Mouse (Mus musculus) hindbrain, embryonic 16.5 days (tissue): Measurements from ENCODE around the gene Rptor. TPM values are rescaled to one million over a fixed set of nuclear protein-coding genes. Genes with fewer than 3 reads are reported as not detected.
A peak's percentile ranks its signal among the peaks of the same experiment; 100 is the strongest.

Experiments used
- ATAC-seq: fragments of 200-750 bp; cut with Nextera tagmentation; 2 replicates; pipeline ENCODE4 v1.8.0; 2017; ENCODE audit warnings: moderate TSS enrichment, moderate library complexity
- H3K27ac ChIP-seq: fragments of 300-500 bp; sonication (generic); 2 replicates; pipeline ENCODE4 v1.5.1; 2014; ENCODE audit warnings: low read depth, mild to moderate bottlenecking, control low read depth, low read length, moderate library complexity
- H3K27me3 ChIP-seq: fragments of 300-500 bp; sonication (generic); replicated peaks from 2 replicates; pipeline ENCODE4 v1.6.1; 2014; ENCODE audit warnings: low read length; ENCODE audit not compliant: control insufficient read depth, insufficient read depth
- H3K36me3 ChIP-seq: fragments of 300-500 bp; sonication (generic); 2 replicates; pipeline ENCODE4 v1.6.1; 2014; ENCODE audit warnings: mild to moderate bottlenecking, low read length, moderate library complexity, mixed read lengths; ENCODE audit not compliant: control insufficient read depth, insufficient read depth
- H3K4me1 ChIP-seq: fragments of 300-500 bp; sonication (generic); 2 replicates; pipeline ENCODE4 v1.6.1; 2014; ENCODE audit warnings: low read depth, low read length; ENCODE audit not compliant: control insufficient read depth, insufficient read depth
- H3K4me2 ChIP-seq: fragments of 300-500 bp; sonication (generic); 2 replicates; pipeline ENCODE4 v1.6.1; 2014; ENCODE audit warnings: mild to moderate bottlenecking, low read length, control low read depth, moderate library complexity
- H3K4me3 ChIP-seq: fragments of 300-500 bp; sonication (generic); 2 replicates; pipeline ENCODE4 v1.5.1; 2014; ENCODE audit warnings: mild to moderate bottlenecking, low read length, control low read depth, moderate library complexity
- H3K9ac ChIP-seq: fragments of 300-500 bp; sonication (generic); 2 replicates; pipeline ENCODE4 v1.6.1; 2014; ENCODE audit warnings: low read depth, mild to moderate bottlenecking, control low read depth, low read length, moderate library complexity
- H3K9me3 ChIP-seq: fragments of 300-500 bp; sonication (generic); 2 replicates; pipeline ENCODE4 v1.6.1; 2014; ENCODE audit warnings: mild to moderate bottlenecking, low read length, moderate library complexity; ENCODE audit not compliant: control insufficient read depth
- WGBS: fragments of 180-500 bp; shearing (Covaris S2); extraction: QIAGEN DNeasy Blood & Tissue Kit; methylation state at CpG from one replicate; pipeline ENCODE4 v1.1.7; 2014; 5-methylcytosine and 5-hydroxymethylcytosine counted together
- polyA plus RNA-seq: library from polyadenylated mRNA; unstranded; fragments of >200 nt; fragmentation: Nextera tagmentation; extraction: Ambion mirVana; gene quantifications from 2 replicates; pipeline ENCODE4 v1.2.1, GENCODE M21; 2015

Gene Rptor
- polyA plus RNA-seq, 1 experiment from 2014 or later: 8.5 TPM

DNA sequence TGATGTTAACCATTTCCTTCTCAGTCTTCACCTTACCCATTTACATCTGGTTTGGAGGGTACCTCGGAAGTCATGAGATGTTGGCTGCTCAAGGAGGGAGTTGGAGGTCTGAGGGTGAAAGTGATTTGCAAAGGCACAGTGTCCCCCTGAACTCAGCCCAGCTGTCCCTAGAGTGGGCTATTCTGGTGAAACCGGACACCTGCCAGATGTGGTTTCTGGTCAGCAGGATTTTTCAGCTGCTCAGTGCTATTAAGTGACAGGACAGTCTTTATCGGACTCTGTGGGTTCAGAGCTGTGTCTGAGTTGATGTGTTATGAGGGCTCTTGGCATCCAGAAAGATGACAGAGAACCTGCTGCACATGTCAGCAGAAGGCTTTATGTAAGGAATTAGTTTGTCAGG, 18.6 kb downstream of the Rptor start:
- Histone ChIP-seq H3K4me1 (peaks cover 6% of the 10 kb centered on the region), H3K9me3 (no peaks in the 10 kb centered on the region), H3K27ac (no peak overlapping the region), H3K27me3 (no peaks in the 10 kb centered on the region), H3K36me3 (no peaks in the 10 kb centered on the region), H3K9ac (no peak overlapping the region), H3K4me3 (no peak overlapping the region), H3K4me2 (no peak overlapping the region)
- no peak for ATAC-seq
- 83% methylated on average over 3 of the region's 3 CpGs for WGBS

DNA sequence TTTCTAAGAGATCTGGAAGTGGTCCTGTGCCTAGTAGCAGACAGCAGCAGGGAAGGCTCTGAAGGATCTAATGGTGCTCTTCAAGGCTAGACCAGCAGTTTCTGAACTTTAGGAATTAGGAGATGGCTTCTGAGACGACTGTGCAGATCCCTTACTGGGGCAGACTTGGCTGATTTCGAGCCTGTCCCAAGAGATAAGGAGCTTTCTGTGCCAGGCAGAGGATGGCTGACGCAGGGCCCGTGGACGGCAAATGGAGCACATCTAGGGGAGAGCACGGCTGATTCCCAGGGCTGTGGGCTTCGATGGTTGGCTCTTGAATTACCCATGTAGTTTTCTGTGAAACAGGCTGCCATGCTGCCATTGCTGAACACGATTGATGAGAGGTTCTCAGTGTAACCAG, 21.1 kb downstream of the Rptor start:
- Histone ChIP-seq H3K9ac (0 out of 2 replicates have a peak overlapping the region, but pooled peaks have one; percentile 6), H3K4me3 (no peak overlapping the region), H3K4me2 (no peak overlapping the region), H3K36me3 (no peaks in the 10 kb centered on the region), H3K4me1 (peaks cover 6% of the 10 kb centered on the region), H3K9me3 (no peaks in the 10 kb centered on the region), H3K27ac (no peak overlapping the region), H3K27me3 (no peaks in the 10 kb centered on the region)
- no peak for ATAC-seq
- 84% methylated on average over 8 of the region's 8 CpGs for WGBS

GRCm38 (mm10) chr11:119624401-119624800, 21.7 kb downstream of the Rptor start:
- ATAC-seq: no peak
- Histone ChIP-seq H3K4me3 (no peak overlapping the region), H3K36me3 (no peaks in the 10 kb centered on the region), H3K27ac (no peak overlapping the region), H3K4me2 (no peak overlapping the region), H3K9ac (no peak overlapping the region), H3K4me1 (peaks cover 6% of the 10 kb centered on the region), H3K27me3 (no peaks in the 10 kb centered on the region), H3K9me3 (no peaks in the 10 kb centered on the region)
- WGBS: 78% methylated on average over 4 of the region's 4 CpGs

DNA sequence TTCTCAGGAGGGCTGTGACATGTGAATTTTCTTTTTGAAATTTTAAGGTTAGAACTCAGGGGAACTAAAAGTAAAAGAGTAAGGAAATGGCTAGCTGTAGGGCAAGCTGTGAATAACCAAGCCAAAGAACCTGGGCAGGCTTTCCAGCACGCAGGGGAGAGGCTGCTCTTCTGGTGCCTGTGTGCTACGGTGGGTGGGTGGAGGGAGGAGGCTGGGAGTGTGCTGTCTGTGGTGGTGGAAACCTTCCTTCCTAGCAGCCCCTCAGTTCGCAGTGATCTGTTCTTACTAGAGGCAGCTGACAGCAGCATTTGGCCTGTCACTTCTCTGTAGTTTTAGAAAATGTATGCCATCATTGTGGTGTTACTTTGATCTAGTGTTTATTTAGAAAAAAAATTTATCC, 22.2 kb downstream of the Rptor start:
- 52% methylated on average over 3 of the region's 3 CpGs for WGBS
- H3K4me3 ChIP-seq: no peak overlapping the region
- H3K36me3 ChIP-seq: no peaks in the 10 kb centered on the region
- no peak overlapping the region for H3K27ac ChIP-seq
- H3K4me2 ChIP-seq: no peak overlapping the region
- no peak overlapping the region for H3K9ac ChIP-seq
- ATAC-seq: no peak
- peaks cover 11% of the 10 kb centered on the region for H3K4me1 ChIP-seq
- H3K27me3 ChIP-seq: no peaks in the 10 kb centered on the region
- no peaks in the 10 kb centered on the region for H3K9me3 ChIP-seq

- 70% methylated on average over 6 of the region's 6 CpGs for WGBS
- no peak overlapping the region for H3K27ac ChIP-seq
- ATAC-seq: no peak
- H3K4me1 ChIP-seq: peaks cover 15% of the 10 kb centered on the region
- no peaks in the 10 kb centered on the region for H3K36me3 ChIP-seq
- H3K4me2 ChIP-seq: no peak overlapping the region
- no peaks in the 10 kb centered on the region for H3K27me3 ChIP-seq
- H3K4me3 ChIP-seq: no peak overlapping the region
- no peaks in the 10 kb centered on the region for H3K9me3 ChIP-seq
- 0 out of 2 replicates have a peak overlapping the region, but pooled peaks have one; percentile 19 for H3K9ac ChIP-seq
Measured at GRCm38 (mm10) chr11:119625476-119625875, 22.8 kb downstream of the Rptor start.

DNA sequence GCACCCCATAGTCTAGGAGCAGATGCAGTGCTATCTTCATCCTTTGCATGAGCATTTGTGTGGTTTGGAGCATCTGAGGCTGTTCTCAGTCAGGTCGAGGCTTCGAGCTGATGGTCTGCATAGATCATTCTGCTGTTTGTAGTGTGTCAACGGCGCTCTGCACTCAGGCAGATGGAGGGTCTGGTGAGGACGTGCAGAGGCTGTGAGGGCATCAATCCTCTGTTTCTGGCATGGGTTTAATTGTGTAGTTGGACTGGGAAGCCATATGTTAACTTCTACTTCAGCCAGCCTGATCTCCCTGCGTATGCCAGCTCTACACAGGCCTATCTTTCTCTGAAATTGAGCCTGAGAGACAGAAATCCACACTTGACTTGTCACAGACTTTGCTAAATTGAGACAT, 23.2 kb downstream of the Rptor start:
- peak; percentile 45; the same call in 1 of the 2 replicates for ATAC-seq
- 67% methylated on average over 6 of the region's 6 CpGs for WGBS
- Histone ChIP-seq H3K27me3 (no peaks in the 10 kb centered on the region), H3K4me2 (no peak overlapping the region), H3K4me3 (no peak overlapping the region), H3K27ac (0 out of 2 replicates have a peak overlapping the region, but pooled peaks have one; percentile 5), H3K9ac (no peak overlapping the region), H3K36me3 (no peaks in the 10 kb centered on the region), H3K4me1 (peaks cover 17% of the 10 kb centered on the region), H3K9me3 (no peaks in the 10 kb centered on the region)

GRCm38 (mm10) chr11:119627243-119627642, 24.5 kb downstream of the Rptor start:
- no peak overlapping the region for H3K27ac ChIP-seq
- no peaks in the 10 kb centered on the region for H3K36me3 ChIP-seq
- peaks cover 21% of the 10 kb centered on the region for H3K4me1 ChIP-seq
- no peaks in the 10 kb centered on the region for H3K9me3 ChIP-seq
- no peaks in the 10 kb centered on the region for H3K27me3 ChIP-seq
- no peak overlapping the region for H3K9ac ChIP-seq
- H3K4me3 ChIP-seq: no peak overlapping the region
- no peak overlapping the region for H3K4me2 ChIP-seq
- no peak for ATAC-seq
- WGBS: 64% methylated on average over 3 of the region's 3 CpGs

GRCm38 (mm10) chr11:119629072-119629471, 26.4 kb downstream of the Rptor start:
- Histone ChIP-seq H3K9ac (no peak overlapping the region), H3K4me3 (no peak overlapping the region), H3K27me3 (no peaks in the 10 kb centered on the region), H3K27ac (no peak overlapping the region), H3K4me1 (peaks cover 21% of the 10 kb centered on the region), H3K4me2 (no peak overlapping the region), H3K9me3 (no peaks in the 10 kb centered on the region), H3K36me3 (no peaks in the 10 kb centered on the region)
- no peak for ATAC-seq
- 87% methylated on average over 3 of the region's 3 CpGs for WGBS

- Histone ChIP-seq H3K4me3 (no peak overlapping the region), H3K27me3 (no peaks in the 10 kb centered on the region), H3K4me2 (no peak overlapping the region), H3K9me3 (no peaks in the 10 kb centered on the region), H3K9ac (no peak overlapping the region), H3K27ac (no peak overlapping the region), H3K4me1 (peaks cover 21% of the 10 kb centered on the region), H3K36me3 (no peaks in the 10 kb centered on the region)
- 68% methylated on average over 5 of the region's 5 CpGs for WGBS
- no peak for ATAC-seq
Measured at GRCm38 (mm10) chr11:119630329-119630728, 27.6 kb downstream of the Rptor start.
